Mouse (Mus musculus): Measurements from ENCODE around the gene Efna5. TPM values are rescaled to one million over a fixed set of nuclear protein-coding genes. Genes with fewer than 3 reads are reported as not detected.

Gene Efna5
- total RNA-seq (2021) = 10 to 100 TPM; 22.1 to 26.5 TPM

DNA sequence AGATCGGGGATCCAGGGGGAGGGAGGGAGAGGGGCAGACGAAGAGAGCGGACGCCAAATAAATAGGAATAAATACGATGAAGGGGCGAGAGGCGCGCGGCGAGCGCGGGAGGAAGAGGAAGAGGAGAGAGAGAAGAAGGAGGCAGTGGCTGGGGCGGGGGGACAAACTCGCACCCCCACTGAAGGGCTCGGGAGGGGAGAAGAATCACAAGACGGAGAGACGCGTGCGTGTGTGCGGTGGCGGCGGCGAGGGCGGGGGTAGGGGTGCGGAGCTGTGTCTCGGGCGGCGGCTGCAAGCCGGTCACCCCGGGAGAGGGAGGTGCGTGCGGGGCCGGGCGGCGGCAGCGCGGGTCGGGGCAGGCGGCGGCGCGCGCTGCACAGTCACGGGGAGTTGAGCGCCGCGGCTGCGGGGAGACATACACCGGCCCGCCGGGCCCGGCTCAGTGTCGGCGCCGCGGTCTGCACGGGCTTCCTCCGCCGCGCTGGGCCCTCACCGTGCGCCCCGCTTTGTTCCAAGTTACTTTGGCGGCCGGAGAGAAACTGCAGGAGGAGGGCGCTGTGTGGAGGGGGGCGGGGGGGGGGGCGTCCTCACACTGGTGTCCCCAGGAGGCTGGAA is at the start of gene Efna5:
Gene Efna5, minus strand, starts transcription at position 142 of the 615 bp plus-strand sequence.
- intact Hi-C loops (cut with DNase I) = loop anchor here (5.0 to 10.0 kb wide), 4 partner anchors 229 to 1576 kb away; no protein-coding TSS in a partner anchor
- DNase-seq = no peak

GRCm38 (mm10) chr17:62915304-62915703 is 34.2 kb upstream of the Efna5 start:
- no peak for DNase-seq
- intact Hi-C loops (cut with DNase I) = no loop called here

GRCm38 (mm10) chr17:62905692-62906445 is 24.8 kb upstream of the Efna5 start:
- no peak for DNase-seq
- intact Hi-C loops (cut with DNase I) = no loop called here

DNA sequence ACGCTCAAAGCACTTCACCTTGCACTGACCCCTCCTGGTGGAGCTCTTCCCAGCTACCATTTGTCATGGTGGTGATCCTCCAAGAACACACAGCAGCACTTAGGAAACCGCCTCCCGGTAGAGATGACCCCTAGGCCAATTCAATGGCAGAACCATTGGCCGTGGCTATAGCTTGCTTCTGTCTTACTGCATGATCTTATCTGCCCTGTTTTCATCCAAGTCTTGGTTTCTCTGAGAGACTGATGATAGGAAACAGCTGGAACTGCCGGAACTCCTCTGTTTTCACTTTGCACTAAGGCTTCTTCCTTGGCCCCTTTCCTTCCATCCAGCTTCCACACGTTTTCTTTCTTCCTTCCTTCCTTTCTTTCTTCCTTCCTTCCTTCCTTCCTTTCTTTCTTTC is 17.9 kb upstream of the Efna5 start:
- DNase-seq = no peak
- intact Hi-C loops (cut with DNase I) = no loop called here

- no peak for DNase-seq
- intact Hi-C loops (cut with DNase I) = loop anchor here (10.0 kb wide), 1 partner anchor 1585 kb away; no protein-coding TSS in a partner anchor
Measured at GRCm38 (mm10) chr17:62889991-62890390, 8.9 kb upstream of the Efna5 start.

DNA sequence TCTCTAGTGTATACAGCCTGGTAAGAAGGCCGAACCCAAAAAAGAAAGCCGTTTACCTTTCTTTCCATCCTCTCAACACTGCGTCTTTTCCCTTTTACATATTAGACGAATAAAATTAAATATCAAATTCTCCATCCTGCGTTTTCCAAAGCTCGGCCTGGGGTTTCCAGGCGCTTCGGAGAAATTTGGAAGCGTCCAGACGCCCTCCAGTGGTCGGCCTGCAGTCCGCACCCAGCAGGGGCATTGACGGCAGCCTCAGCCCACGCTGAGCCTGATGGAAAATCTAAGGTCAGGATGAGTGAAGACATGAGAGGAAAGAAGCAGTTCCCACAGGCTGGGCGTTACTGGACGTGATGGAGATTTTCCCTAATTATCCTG is 3.0 kb upstream of the Efna5 start:
- intact Hi-C loops (cut with DNase I) = loop anchor here (5.0 to 10.0 kb wide), 4 partner anchors 232 to 1579 kb away; no protein-coding TSS in a partner anchor
- DNase-seq = peak; percentile 77 to 83

GRCm38 (mm10) chr17:62883476-62884128 is 2.5 kb upstream of the Efna5 start:
- intact Hi-C loops (cut with DNase I) = loop anchor here (2.0 to 10.0 kb wide), 6 partner anchors 101 to 1579 kb away; no protein-coding TSS in a partner anchor
- peak; percentile 39 to 58 for DNase-seq

GRCm38 (mm10) chr17:62882726-62883475 is 1.8 kb upstream of the Efna5 start:
- intact Hi-C loops (cut with DNase I) = loop anchor here (2.0 to 10.0 kb wide), 6 partner anchors 100 to 1578 kb away; no protein-coding TSS in a partner anchor
- DNase-seq = peak; percentile 69 to 82

GRCm38 (mm10) chr17:62881791-62882725 is 941 bp upstream of the Efna5 start:
- intact Hi-C loops (cut with DNase I) = loop anchor here (2.0 to 10.0 kb wide), 6 partner anchors 99 to 1577 kb away; no protein-coding TSS in a partner anchor
- DNase-seq = peak; percentile 55 to 77

DNA sequence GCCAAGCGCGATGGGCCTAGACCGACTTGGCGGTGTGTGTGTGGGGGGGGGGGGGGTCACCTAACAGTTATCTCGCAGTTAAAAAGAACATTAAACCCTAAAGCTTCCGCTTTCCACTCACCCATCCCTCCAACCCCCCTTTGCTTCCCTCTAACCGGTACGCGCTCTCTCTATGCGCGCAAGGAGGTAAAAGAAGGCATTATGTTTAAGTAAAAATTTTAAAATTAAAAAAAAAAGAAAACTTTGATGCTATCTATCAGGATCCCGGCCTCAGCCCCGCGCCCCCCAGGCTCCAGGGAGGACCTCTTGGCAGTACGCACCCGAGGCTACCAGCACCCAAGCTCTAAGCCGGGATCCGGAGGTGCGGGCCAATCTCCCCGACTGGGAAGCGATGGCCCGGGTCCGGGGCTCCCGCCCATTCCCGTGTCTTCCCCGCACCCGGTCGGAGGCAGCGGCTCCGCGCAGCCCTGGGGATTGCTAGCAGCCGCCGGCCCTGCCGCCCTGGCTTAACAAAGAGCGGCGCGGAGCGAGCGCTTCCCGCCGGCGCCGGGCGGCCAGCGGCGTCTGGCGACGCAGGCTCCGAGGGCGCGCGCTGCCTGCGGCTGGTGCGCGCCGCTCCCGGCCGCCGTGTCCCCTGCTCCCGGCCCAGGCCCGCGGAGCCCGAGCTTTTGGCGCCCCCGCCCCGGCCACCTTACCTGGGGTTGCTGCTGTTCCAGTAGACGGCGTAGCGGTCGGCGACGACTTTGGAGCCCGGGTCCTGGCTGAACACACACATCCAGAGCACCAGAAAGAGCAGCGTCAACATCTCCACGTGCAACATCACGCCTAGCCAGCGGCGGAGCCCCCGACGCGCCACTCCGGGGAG is 574 bp downstream of the Efna5 start:
- peak; percentile 33 to 64 for DNase-seq
- intact Hi-C loops (cut with DNase I) = loop anchor here (5.0 to 10.0 kb wide), 4 partner anchors 228 to 1576 kb away; no protein-coding TSS in a partner anchor

DNA sequence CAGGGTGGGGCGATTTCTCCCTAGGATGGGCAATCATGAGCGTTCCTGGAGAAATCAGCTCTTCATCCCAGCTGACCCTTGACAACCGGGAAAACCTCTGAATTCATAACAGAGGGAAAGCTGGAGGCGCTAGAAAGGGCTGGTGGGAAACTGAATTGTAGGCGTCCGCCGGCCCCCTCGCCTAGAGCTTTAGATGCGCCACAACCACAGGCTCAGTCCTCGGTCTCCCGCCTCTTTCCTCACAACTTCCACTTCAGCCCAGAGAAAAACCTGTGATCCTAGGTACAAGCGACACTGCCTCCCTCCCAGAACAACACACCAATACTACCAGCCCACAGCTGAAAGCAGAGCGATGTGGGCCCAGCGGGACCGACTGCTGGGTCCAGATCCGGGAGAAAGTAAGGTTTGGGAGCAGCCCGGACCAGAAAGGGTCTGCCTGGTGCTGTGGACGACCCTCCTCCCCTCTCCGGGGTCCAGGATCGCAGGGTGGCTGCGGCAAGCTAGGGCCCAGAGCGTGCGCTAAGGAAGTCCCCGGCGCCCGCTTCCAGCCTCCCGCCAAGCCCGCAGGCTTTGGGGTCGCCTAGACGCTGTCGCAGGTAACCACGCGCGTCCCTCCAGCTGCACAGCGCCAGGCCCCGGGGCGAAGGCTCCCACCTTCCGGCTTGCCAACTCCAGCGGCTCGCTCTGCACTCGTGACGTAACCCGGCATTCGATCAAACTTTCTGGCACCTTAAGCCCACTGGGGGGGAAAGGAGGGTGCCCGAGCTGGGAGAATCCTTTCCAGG is 1.4 kb downstream of the Efna5 start:
- peak; percentile 46 to 54 for DNase-seq
- intact Hi-C loops (cut with DNase I) = loop anchor here (5.0 to 10.0 kb wide), 4 partner anchors 227 to 1575 kb away; no protein-coding TSS in a partner anchor

DNA sequence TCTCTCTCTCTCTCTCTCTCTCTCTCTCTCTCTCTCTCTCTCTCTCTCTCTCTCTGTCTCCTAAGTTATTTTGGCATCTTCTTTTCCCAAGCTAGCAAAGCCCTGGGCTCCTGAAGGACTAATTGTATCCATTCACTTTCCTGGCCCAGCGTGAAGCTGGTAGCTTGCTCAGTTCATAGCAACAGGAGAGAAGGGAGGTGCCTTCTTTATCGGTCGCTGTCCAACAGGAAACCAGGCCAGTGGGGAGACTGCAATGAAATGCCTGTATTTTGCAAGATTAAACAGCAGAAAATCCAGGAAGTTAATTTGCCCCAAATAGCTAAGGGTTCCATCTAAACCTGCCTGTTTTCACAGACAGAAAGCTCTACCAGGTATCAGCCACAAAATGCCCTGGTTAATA is 5.4 kb downstream of the Efna5 start:
- intact Hi-C loops (cut with DNase I) = no loop called here

DNA sequence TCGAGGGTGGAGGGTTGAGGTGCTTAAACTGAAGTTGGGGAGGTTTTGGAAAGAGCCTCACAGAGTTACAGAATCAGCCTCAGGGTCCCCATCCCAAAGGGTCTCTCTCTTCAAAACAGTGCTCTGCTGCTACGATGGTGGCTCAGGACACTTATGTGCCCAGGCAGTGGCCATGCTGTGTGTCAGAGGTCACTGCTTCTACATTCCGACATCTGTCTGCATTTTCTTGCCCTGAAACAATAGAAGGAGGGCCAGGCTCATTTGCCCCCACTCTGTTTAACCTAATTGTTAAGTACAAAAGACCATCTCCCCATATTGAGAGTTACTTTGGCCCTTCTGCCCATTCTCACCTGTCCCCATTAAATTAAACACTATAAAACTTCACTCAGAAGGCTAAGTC is 9.2 kb downstream of the Efna5 start:
- intact Hi-C loops (cut with DNase I) = no loop called here

More for the DNA sequence above, 5.4 kb downstream of the Efna5 start:
- DNase-seq = no peak

GRCm38 (mm10) chr17:62871191-62871590 is 9.9 kb downstream of the Efna5 start:
- intact Hi-C loops (cut with DNase I) = no loop called here
- no peak for DNase-seq

More for the DNA sequence above, 9.2 kb downstream of the Efna5 start:
- no peak for DNase-seq

GRCm38 (mm10) chr17:62870446-62870845 is 10.7 kb downstream of the Efna5 start:
- intact Hi-C loops (cut with DNase I) = no loop called here
- no peak for DNase-seq

DNA sequence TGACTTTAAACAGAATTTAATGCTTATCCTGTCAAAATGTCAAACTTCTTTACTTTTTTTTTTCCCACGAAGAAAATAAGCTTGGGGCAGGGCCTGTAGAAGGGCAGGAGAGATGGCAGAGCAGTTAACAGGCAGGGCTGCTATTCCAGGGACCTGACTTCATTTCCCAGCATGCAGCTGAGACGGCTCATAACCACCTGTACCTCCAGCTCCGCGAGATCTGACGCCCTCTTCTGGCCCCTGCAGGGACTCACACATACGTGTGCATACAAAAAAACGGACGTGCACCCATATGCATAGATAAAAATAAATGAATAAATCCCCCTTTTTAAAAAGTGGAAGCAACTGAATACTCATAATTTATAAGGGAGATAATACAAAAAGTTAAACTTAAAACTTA is 16.2 kb downstream of the Efna5 start:
- no peak for DNase-seq
- intact Hi-C loops (cut with DNase I) = no loop called here

GRCm38 (mm10) chr17:62863004-62863403 is 18.1 kb downstream of the Efna5 start:
- DNase-seq = no peak
- intact Hi-C loops (cut with DNase I) = no loop called here
